Mouse (Mus musculus): Measurements from ENCODE around the gene L3mbtl4.

DNA sequence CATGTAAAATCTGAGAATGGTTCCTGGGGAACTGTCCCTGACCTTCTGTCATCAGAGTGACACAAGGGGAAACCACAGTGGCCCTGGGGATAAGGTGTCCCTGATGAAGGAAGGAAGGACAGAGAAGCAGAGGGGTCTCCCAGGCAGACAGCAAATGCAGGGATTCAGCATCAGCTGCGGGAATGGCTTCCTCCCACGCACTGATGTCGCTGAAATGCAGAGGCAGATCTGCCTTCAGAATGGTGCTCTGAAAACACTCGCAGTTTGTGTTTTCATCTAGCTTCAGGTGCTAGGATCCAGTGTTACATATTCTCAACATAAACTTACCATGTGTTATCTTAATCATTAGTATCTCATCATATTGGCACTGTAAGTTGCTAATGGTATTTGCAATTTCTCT is 351.7 kb downstream of the L3mbtl4 start:
- no peak for TF ChIP-seq POLR2A (IDR thresholded peaks at IDR 0.05; ENCODE audit: borderline replicate concordance, low read depth, low read length)
- no peak for TF ChIP-seq CTCF (IDR thresholded peaks at IDR 0.05; ENCODE audit: low read depth, low read length)
